Mouse (Mus musculus): Measurements from ENCODE around the gene Uggt1. TPM values are rescaled to one million over a fixed set of nuclear protein-coding genes. Genes with fewer than 3 reads are reported as not detected.
A peak's percentile ranks its signal among the peaks of the same experiment; 100 is the strongest.

Gene Uggt1
- polyA plus RNA-seq, 1 experiment: 15.9 TPM

GRCm38 (mm10) chr1:36269121-36269795 is 24.7 kb upstream of the Uggt1 start:
- H3K4me3 ChIP-seq (ENCODE audit: extremely low read depth, insufficient read depth, insufficient read length): no peak overlapping the region
- 94% methylated on average over 54 of the region's 54 CpGs for WGBS
- H3K36me3 ChIP-seq (ENCODE audit: control insufficient read depth, insufficient read depth, low read length): peaks cover 22% of the 10 kb centered on the region
- peaks cover 43% of the 10 kb centered on the region for H3K4me1 ChIP-seq (ENCODE audit: control insufficient read depth, insufficient read depth, insufficient read length)
- no peaks in the 10 kb centered on the region for H3K27me3 ChIP-seq (ENCODE audit: control insufficient read depth, insufficient read depth, low read length)
- no peak overlapping the region; the same call in 1 of the 2 replicates for H3K27ac ChIP-seq (ENCODE audit: insufficient read depth, low read length)
- DNase-seq (ENCODE audit: low read depth in 1 of 2, low spot score in 2 of 2): no peak
- TF ChIP-seq POLR2A (IDR thresholded peaks at IDR 0.05; ENCODE audit: low read depth, low read length): no peak
- TF ChIP-seq CTCF (IDR thresholded peaks at IDR 0.05; ENCODE audit: extremely low read depth, insufficient read depth, insufficient read length, insufficient replicate concordance): no peak

GRCm38 (mm10) chr1:36267595-36267994 is 23.1 kb upstream of the Uggt1 start:
- DNase-seq (ENCODE audit: low read depth in 1 of 2, low spot score in 2 of 2): no peak
- WGBS: 93% methylated on average over 3 of the region's 3 CpGs
- Histone ChIP-seq H3K4me1 (ENCODE audit: control insufficient read depth, insufficient read depth, insufficient read length) (peaks cover 47% of the 10 kb centered on the region), H3K27ac (ENCODE audit: insufficient read depth, low read length) (no peak overlapping the region), H3K27me3 (ENCODE audit: control insufficient read depth, insufficient read depth, low read length) (no peaks in the 10 kb centered on the region), H3K4me3 (ENCODE audit: extremely low read depth, insufficient read depth, insufficient read length) (no peak overlapping the region), H3K36me3 (ENCODE audit: control insufficient read depth, insufficient read depth, low read length) (peaks cover 22% of the 10 kb centered on the region)
- TF ChIP-seq POLR2A (IDR thresholded peaks at IDR 0.05; ENCODE audit: low read depth, low read length) (no peak), CTCF (IDR thresholded peaks at IDR 0.05; ENCODE audit: extremely low read depth, insufficient read depth, insufficient read length, insufficient replicate concordance) (no peak)

GRCm38 (mm10) chr1:36266293-36266692 is 21.8 kb upstream of the Uggt1 start:
- no peak for TF ChIP-seq POLR2A (IDR thresholded peaks at IDR 0.05; ENCODE audit: low read depth, low read length)
- TF ChIP-seq CTCF (IDR thresholded peaks at IDR 0.05; ENCODE audit: extremely low read depth, insufficient read depth, insufficient read length, insufficient replicate concordance): no peak
- H3K27me3 ChIP-seq (ENCODE audit: control insufficient read depth, insufficient read depth, low read length): no peaks in the 10 kb centered on the region
- 45% methylated on average over 6 of the region's 6 CpGs for WGBS
- DNase-seq (ENCODE audit: low read depth in 1 of 2, low spot score in 2 of 2): no peak
- no peak overlapping the region for H3K4me3 ChIP-seq (ENCODE audit: extremely low read depth, insufficient read depth, insufficient read length)
- peak overlapping the region; percentile 83 for H3K27ac ChIP-seq (ENCODE audit: insufficient read depth, low read length)
- H3K36me3 ChIP-seq (ENCODE audit: control insufficient read depth, insufficient read depth, low read length): peaks cover 22% of the 10 kb centered on the region
- H3K4me1 ChIP-seq (ENCODE audit: control insufficient read depth, insufficient read depth, insufficient read length): peaks cover 53% of the 10 kb centered on the region

GRCm38 (mm10) chr1:36263833-36264488 is 19.4 kb upstream of the Uggt1 start:
- TF ChIP-seq POLR2A (IDR thresholded peaks at IDR 0.05; ENCODE audit: low read depth, low read length) (no peak), CTCF (IDR thresholded peaks at IDR 0.05; ENCODE audit: extremely low read depth, insufficient read depth, insufficient read length, insufficient replicate concordance) (no peak)
- H3K4me3 ChIP-seq (ENCODE audit: extremely low read depth, insufficient read depth, insufficient read length): peak overlapping the region; percentile 41
- peaks cover 12% of the 10 kb centered on the region for H3K36me3 ChIP-seq (ENCODE audit: control insufficient read depth, insufficient read depth, low read length)
- DNase-seq (ENCODE audit: low read depth in 1 of 2, low spot score in 2 of 2): peak; percentile 75 to 89
- 1% methylated on average over 13 of the region's 13 CpGs for WGBS
- peaks cover 45% of the 10 kb centered on the region for H3K4me1 ChIP-seq (ENCODE audit: control insufficient read depth, insufficient read depth, insufficient read length)
- peak overlapping the region; percentile 91 for H3K27ac ChIP-seq (ENCODE audit: insufficient read depth, low read length)
- H3K27me3 ChIP-seq (ENCODE audit: control insufficient read depth, insufficient read depth, low read length): no peaks in the 10 kb centered on the region

GRCm38 (mm10) chr1:36261708-36262504 is 17.4 kb upstream of the Uggt1 start:
- H3K4me1 ChIP-seq (ENCODE audit: control insufficient read depth, insufficient read depth, insufficient read length): peaks cover 42% of the 10 kb centered on the region
- DNase-seq (ENCODE audit: low read depth in 1 of 2, low spot score in 2 of 2): peak in 1 of 2 experiments; percentile 52
- H3K4me3 ChIP-seq (ENCODE audit: extremely low read depth, insufficient read depth, insufficient read length): no peak overlapping the region
- H3K36me3 ChIP-seq (ENCODE audit: control insufficient read depth, insufficient read depth, low read length): peaks cover 5% of the 10 kb centered on the region
- H3K27me3 ChIP-seq (ENCODE audit: control insufficient read depth, insufficient read depth, low read length): no peaks in the 10 kb centered on the region
- WGBS: 20% methylated on average over 19 of the region's 19 CpGs
- no peak for TF ChIP-seq CTCF (IDR thresholded peaks at IDR 0.05; ENCODE audit: extremely low read depth, insufficient read depth, insufficient read length, insufficient replicate concordance)
- peak; percentile 32; the same call in 1 of the 2 replicates for TF ChIP-seq POLR2A (IDR thresholded peaks at IDR 0.05; ENCODE audit: low read depth, low read length)
- H3K27ac ChIP-seq (ENCODE audit: insufficient read depth, low read length): peak overlapping the region; percentile 88

GRCm38 (mm10) chr1:36260418-36260817 is 15.9 kb upstream of the Uggt1 start:
- Histone ChIP-seq H3K27me3 (ENCODE audit: control insufficient read depth, insufficient read depth, low read length) (no peaks in the 10 kb centered on the region), H3K4me1 (ENCODE audit: control insufficient read depth, insufficient read depth, insufficient read length) (peaks cover 32% of the 10 kb centered on the region), H3K27ac (ENCODE audit: insufficient read depth, low read length) (0 out of 2 replicates have a peak overlapping the region, but pooled peaks have one; percentile 88), H3K36me3 (ENCODE audit: control insufficient read depth, insufficient read depth, low read length) (no peaks in the 10 kb centered on the region), H3K4me3 (ENCODE audit: extremely low read depth, insufficient read depth, insufficient read length) (no peak overlapping the region)
- TF ChIP-seq CTCF (IDR thresholded peaks at IDR 0.05; ENCODE audit: extremely low read depth, insufficient read depth, insufficient read length, insufficient replicate concordance): no peak
- no peak for DNase-seq (ENCODE audit: low read depth in 1 of 2, low spot score in 2 of 2)
- WGBS: 96% methylated on average over 1 of the region's 1 CpGs
